Mouse (Mus musculus): ENCODE data around the gene Klf7. TPM values are rescaled to one million over a fixed set of nuclear protein-coding genes. Genes with fewer than 3 reads are reported as not detected.

Gene Klf7
- polyA plus RNA-seq, 1 experiment from 2014 or later: 86.1 TPM

DNA sequence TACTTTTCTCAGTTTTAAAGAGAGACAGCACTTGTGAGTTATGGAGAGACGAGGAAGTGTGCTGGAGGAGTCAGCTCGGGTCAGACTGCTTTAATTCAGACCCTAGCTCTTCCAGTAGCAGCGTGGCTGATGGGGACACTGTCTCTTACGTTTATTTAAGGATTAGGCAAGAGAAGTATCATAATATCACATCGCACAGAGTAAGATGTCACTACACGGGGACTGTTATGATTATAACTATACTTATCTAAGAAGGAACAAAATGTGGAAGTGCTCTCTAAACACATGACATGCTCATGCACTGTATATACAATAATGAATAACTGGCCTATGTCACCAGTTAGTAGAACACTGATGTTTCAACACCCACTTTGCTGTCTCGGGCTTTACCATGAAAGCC is 86.3 kb downstream of the Klf7 start:
- WGBS: 64% methylated on average over 7 of the region's 7 CpGs
- Histone ChIP-seq H3K27ac (replicated peaks; ENCODE audit: low read depth, low read length) (no peak overlapping the region; the same call in 1 of the 2 replicates), H3K4me3 (replicated peaks; ENCODE audit: low read depth, low read length) (no peak overlapping the region), H3K9me3 (ENCODE audit: control insufficient read depth, low read length) (no peaks in the 10 kb centered on the region), H3K9ac (replicated peaks; ENCODE audit: low read length) (no peak overlapping the region), H3K36me3 (ENCODE audit: control insufficient read depth, insufficient read depth, low read length) (peaks cover 44% of the 10 kb centered on the region), H3K4me2 (ENCODE audit: low read length) (no peak overlapping the region), H3K27me3 (ENCODE audit: control insufficient read depth, insufficient read depth, low read length) (no peaks in the 10 kb centered on the region), H3K4me1 (ENCODE audit: control insufficient read depth, insufficient read depth, low read length) (peaks cover 25% of the 10 kb centered on the region)
- DNase-seq (no peak), ATAC-seq (ENCODE audit: low FRiP score, low TSS enrichment) (no peak)

DNA sequence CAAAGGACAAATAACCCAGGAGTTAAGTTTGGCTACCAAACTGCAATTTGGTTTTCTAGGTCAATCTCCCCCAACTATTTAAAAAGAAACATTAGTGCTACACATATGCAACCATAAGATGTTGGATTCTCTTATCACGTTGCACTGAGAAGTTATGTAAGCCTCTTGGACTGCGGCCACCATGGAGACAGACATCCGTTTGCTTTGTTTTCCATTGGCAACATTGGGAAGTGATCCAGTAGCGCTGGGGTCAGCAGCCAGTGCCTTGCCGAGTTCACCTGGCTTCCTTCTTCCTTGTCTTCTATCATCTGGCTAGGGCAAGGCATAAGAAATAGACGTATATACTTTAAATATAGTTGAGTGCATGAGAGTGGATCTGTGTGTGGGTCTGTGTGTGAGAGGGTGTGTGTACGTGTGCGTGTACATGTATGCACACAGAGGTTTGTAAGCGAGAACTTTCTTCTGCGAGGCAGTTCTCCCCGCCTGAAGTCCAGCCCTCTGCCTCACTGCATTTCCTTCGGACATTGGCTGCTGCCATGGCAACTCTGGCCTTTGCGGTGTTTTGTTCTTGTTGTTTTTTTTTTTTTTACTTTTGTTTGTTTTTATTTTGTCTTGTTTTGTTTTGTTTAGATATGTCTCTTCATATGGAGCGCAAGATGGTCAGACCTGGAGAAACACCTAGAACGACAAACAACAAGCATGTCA is 86.8 kb downstream of the Klf7 start:
- Histone ChIP-seq H3K4me3 (replicated peaks; ENCODE audit: low read depth, low read length) (no peak overlapping the region), H3K9ac (replicated peaks; ENCODE audit: low read length) (no peak overlapping the region), H3K9me3 (ENCODE audit: control insufficient read depth, low read length) (no peaks in the 10 kb centered on the region), H3K4me1 (ENCODE audit: control insufficient read depth, insufficient read depth, low read length) (peaks cover 25% of the 10 kb centered on the region), H3K27ac (replicated peaks; ENCODE audit: low read depth, low read length) (no peak overlapping the region), H3K4me2 (ENCODE audit: low read length) (no peak overlapping the region), H3K27me3 (ENCODE audit: control insufficient read depth, insufficient read depth, low read length) (no peaks in the 10 kb centered on the region), H3K36me3 (ENCODE audit: control insufficient read depth, insufficient read depth, low read length) (peaks cover 39% of the 10 kb centered on the region)
- ATAC-seq (ENCODE audit: low FRiP score, low TSS enrichment): no peak
- DNase-seq: no peak
- WGBS: 63% methylated on average over 15 of the region's 15 CpGs

DNA sequence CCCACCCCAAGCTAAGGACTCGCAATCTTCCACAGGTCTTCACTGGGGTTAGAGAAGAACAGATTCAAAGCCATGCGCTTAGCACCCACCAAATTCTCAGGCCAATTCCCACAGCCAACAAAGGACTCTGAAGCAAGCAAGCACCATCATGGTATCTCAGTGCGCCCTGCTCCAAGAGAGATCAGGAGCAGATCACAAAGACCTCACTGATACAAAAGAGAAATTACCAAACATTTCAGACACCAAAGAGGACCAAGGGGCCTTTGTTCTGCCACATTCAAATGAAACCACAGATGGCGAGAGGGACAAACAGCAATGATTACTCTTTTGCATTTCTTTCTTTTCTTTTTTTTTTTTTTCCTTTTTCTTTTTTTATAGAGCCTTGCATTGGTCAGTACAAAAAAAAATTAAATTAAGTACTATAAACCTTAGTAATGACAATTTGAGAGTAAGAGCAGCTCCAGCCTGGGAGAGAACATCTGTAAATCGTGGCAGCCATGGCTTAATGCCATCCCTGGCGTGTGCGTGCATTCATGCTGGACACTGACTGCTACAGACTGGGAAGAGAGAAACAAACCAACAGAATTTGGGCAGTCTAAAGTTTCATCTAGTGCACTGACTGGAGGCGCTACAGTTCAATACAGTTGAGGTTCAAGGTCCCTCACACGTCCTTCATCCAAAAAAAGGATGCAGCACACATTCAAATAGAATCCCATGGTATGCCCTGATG is 89.4 kb downstream of the Klf7 start:
- H3K4me2 ChIP-seq (ENCODE audit: low read length): no peak overlapping the region
- ATAC-seq (ENCODE audit: low FRiP score, low TSS enrichment): no peak

DNA sequence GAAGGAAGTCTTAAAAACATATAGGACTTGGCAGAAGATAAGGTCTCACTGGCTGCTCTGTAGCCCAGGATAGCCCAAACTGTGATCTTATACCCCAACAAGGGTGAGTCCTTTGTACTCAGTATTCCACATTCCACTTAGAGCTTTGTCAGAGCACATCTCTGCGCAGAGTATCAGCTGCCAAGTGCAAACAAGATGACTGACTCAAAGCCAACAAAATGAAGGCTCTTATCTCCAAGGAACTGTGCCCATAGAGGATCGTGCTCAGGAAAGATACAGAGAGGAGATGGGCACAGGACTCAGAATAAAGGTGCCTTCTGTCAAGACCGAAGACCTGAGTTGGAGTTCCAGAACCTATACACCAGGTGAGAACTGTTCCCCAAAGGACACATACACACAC is 100.1 kb downstream of the Klf7 start:
- Histone ChIP-seq H3K4me2 (ENCODE audit: low read length) (no peak overlapping the region), H3K27ac (replicated peaks; ENCODE audit: low read depth, low read length) (no peak overlapping the region), H3K36me3 (ENCODE audit: control insufficient read depth, insufficient read depth, low read length) (no peaks in the 10 kb centered on the region), H3K4me3 (replicated peaks; ENCODE audit: low read depth, low read length) (no peak overlapping the region), H3K9ac (replicated peaks; ENCODE audit: low read length) (no peak overlapping the region), H3K9me3 (ENCODE audit: control insufficient read depth, low read length) (no peaks in the 10 kb centered on the region), H3K27me3 (ENCODE audit: control insufficient read depth, insufficient read depth, low read length) (no peaks in the 10 kb centered on the region), H3K4me1 (ENCODE audit: control insufficient read depth, insufficient read depth, low read length) (0 out of 2 replicates have a peak, but pooled peaks cover 7% of the 10 kb centered on the region)
- ATAC-seq (ENCODE audit: low FRiP score, low TSS enrichment): no peak
- no peak for DNase-seq
- WGBS: 94% methylated on average over 3 of the region's 3 CpGs

More for the DNA sequence above, 89.4 kb downstream of the Klf7 start:
- H3K4me3 ChIP-seq (replicated peaks; ENCODE audit: low read depth, low read length): no peak overlapping the region
- no peak overlapping the region for H3K9ac ChIP-seq (replicated peaks; ENCODE audit: low read length)
- H3K27ac ChIP-seq (replicated peaks; ENCODE audit: low read depth, low read length): no peak overlapping the region
- peaks cover 7% of the 10 kb centered on the region for H3K4me1 ChIP-seq (ENCODE audit: control insufficient read depth, insufficient read depth, low read length)
- no peak for DNase-seq
- H3K27me3 ChIP-seq (ENCODE audit: control insufficient read depth, insufficient read depth, low read length): no peaks in the 10 kb centered on the region
- H3K36me3 ChIP-seq (ENCODE audit: control insufficient read depth, insufficient read depth, low read length): peaks cover 29% of the 10 kb centered on the region
- 88% methylated on average over 9 of the region's 9 CpGs for WGBS
- no peaks in the 10 kb centered on the region for H3K9me3 ChIP-seq (ENCODE audit: control insufficient read depth, low read length)

DNA sequence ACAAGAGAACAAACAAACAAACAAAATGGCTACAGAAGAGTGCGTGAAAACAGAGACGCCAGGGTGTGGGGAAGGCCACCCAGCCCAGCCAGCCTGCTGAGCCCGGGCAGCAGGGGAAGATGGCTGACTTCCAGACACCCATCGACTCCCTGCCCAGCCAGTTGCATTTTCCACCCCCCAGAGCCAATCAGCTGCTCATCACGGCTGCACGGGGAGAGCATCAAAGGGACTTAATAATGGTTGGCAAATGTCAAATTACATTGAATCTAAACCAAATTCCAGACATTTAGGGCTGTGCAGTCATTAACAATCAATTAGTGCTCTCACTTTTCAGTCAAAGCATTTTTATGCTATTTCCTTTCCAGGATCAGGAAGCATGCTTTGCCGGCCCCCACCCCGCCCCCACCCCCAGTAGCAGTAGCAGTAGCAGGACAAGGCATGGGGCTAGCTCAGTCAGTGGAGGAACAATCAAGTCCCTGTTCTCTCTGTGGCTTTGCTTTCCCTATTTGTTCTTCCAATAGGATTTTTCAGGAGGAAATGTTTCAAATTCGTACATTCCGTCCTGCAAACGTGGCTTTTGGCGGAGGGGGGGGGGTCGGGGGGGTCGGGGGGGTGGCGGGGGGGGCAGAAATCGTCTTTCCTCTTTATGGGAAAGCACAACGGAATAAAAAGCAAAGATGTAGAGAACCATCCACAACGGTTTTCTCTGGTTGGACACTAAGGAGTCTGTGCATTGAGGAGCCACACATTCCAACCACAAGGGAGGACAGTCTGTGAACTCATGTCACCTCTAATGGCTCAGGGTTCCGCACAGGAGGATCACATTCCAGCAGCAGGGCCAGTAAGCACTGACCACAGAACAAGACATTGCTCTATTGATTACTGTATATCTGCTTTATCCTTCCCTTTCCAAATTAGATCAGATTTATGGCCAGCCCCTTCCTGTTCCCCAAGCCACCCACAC is 101.1 kb downstream of the Klf7 start:
- no peak overlapping the region for H3K9ac ChIP-seq (replicated peaks; ENCODE audit: low read length)
- H3K4me2 ChIP-seq (ENCODE audit: low read length): no peak overlapping the region
- no peaks in the 10 kb centered on the region for H3K27me3 ChIP-seq (ENCODE audit: control insufficient read depth, insufficient read depth, low read length)
- DNase-seq (peak; percentile 57), ATAC-seq (ENCODE audit: low FRiP score, low TSS enrichment) (peak; percentile 63; the same call in 1 of the 2 replicates)
- no peaks in the 10 kb centered on the region for H3K9me3 ChIP-seq (ENCODE audit: control insufficient read depth, low read length)
- no peak overlapping the region for H3K4me3 ChIP-seq (replicated peaks; ENCODE audit: low read depth, low read length)
- H3K4me1 ChIP-seq (ENCODE audit: control insufficient read depth, insufficient read depth, low read length): 0 out of 2 replicates have a peak, but pooled peaks cover 7% of the 10 kb centered on the region
- 47% methylated on average over 19 of the region's 19 CpGs for WGBS
- H3K36me3 ChIP-seq (ENCODE audit: control insufficient read depth, insufficient read depth, low read length): no peaks in the 10 kb centered on the region
- H3K27ac ChIP-seq (replicated peaks; ENCODE audit: low read depth, low read length): no peak overlapping the region

DNA sequence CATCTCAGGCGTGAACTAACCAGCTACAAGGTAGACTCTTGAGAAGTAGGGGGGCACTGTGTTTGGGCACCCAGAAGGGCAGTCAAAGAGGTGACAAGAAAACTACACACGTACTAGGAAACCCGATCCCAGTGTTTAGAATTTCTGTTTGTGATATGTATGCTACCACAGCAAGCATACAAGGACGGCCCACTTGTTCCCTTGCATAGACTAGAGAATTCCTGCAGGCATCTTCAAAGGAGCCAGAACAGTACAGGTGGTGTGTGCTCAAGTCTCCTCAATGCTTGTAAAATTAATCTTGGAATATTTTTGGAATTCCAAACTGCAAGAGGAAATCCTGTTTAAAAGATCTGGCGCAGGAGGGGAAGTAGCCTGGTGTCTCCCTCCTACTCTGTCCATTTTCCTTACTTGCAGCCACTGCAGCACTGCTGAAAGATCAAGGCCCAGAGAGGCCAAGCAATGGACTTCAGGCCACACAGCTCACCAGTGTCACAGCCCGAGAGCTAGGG is 102.9 kb downstream of the Klf7 start:
- H3K9me3 ChIP-seq (ENCODE audit: control insufficient read depth, low read length): no peaks in the 10 kb centered on the region
- H3K27ac ChIP-seq (replicated peaks; ENCODE audit: low read depth, low read length): no peak overlapping the region
- no peaks in the 10 kb centered on the region for H3K27me3 ChIP-seq (ENCODE audit: control insufficient read depth, insufficient read depth, low read length)
- ATAC-seq (ENCODE audit: low FRiP score, low TSS enrichment) (no peak), DNase-seq (no peak)
- H3K4me3 ChIP-seq (replicated peaks; ENCODE audit: low read depth, low read length): no peak overlapping the region
- WGBS: 80% methylated on average over 6 of the region's 6 CpGs
- no peak overlapping the region for H3K9ac ChIP-seq (replicated peaks; ENCODE audit: low read length)
- no peak overlapping the region for H3K4me2 ChIP-seq (ENCODE audit: low read length)
- H3K4me1 ChIP-seq (ENCODE audit: control insufficient read depth, insufficient read depth, low read length): 0 out of 2 replicates have a peak, but pooled peaks cover 7% of the 10 kb centered on the region
- H3K36me3 ChIP-seq (ENCODE audit: control insufficient read depth, insufficient read depth, low read length): no peaks in the 10 kb centered on the region

DNA sequence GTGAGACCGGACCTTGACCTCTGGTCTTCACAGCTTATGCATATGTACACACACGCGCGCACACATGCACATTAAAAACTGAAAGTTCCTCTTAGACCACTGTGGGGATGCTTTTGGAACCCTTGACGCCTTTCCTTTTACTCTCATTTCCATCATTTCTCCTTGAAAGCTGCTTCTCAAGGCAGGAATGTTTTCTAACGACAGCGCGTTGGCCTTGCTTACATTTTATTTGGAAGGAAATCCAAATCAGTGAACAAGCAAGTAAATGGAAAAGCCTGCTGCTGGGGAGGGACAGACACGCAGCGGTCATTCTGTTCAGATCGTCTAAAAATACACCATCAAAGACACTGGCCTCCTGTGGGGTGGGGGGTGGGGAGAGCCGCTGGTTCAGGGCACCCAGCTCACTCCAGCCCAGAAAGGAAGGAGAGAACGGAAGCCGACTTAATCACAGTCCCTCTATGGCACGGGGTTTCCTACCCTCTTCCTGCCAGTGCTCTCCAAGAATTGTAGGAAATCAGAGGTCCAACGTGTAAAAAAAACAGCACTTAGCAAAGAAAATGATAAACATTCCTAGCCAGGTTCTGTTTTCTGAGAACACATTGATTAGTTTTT is 103.5 kb downstream of the Klf7 start:
- H3K9me3 ChIP-seq (ENCODE audit: control insufficient read depth, low read length): no peaks in the 10 kb centered on the region
- no peaks in the 10 kb centered on the region for H3K27me3 ChIP-seq (ENCODE audit: control insufficient read depth, insufficient read depth, low read length)
- no peak overlapping the region for H3K27ac ChIP-seq (replicated peaks; ENCODE audit: low read depth, low read length)
- H3K4me2 ChIP-seq (ENCODE audit: low read length): no peak overlapping the region
- WGBS: 60% methylated on average over 16 of the region's 16 CpGs
- DNase-seq (no peak), ATAC-seq (ENCODE audit: low FRiP score, low TSS enrichment) (no peak)
- no peak overlapping the region for H3K9ac ChIP-seq (replicated peaks; ENCODE audit: low read length)
- H3K4me1 ChIP-seq (ENCODE audit: control insufficient read depth, insufficient read depth, low read length): 0 out of 2 replicates have a peak, but pooled peaks cover 7% of the 10 kb centered on the region
- no peak overlapping the region for H3K4me3 ChIP-seq (replicated peaks; ENCODE audit: low read depth, low read length)
- H3K36me3 ChIP-seq (ENCODE audit: control insufficient read depth, insufficient read depth, low read length): no peaks in the 10 kb centered on the region

DNA sequence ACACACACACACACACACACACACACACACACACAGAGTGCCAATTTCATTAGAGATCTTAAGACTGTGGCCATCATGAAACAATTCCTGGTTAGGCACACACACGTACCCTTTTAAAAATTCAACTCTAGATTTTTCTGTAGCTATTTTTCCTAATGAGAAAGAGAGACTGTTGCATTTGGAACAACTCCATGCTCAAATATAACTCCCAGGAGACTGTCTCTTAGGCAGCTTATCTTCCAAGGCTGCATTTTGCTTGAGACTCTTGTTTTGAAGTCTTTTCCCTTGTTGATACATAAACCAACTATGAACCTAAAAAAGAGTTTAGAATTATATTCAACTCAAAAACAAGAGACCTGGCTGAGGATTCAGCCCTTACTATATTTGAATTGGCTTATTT is 108.0 kb downstream of the Klf7 start:
- Histone ChIP-seq H3K4me2 (ENCODE audit: low read length) (no peak overlapping the region), H3K27ac (replicated peaks; ENCODE audit: low read depth, low read length) (no peak overlapping the region), H3K4me1 (ENCODE audit: control insufficient read depth, insufficient read depth, low read length) (0 out of 2 replicates have a peak, but pooled peaks cover 3% of the 10 kb centered on the region), H3K27me3 (ENCODE audit: control insufficient read depth, insufficient read depth, low read length) (no peaks in the 10 kb centered on the region), H3K4me3 (replicated peaks; ENCODE audit: low read depth, low read length) (no peak overlapping the region), H3K9ac (replicated peaks; ENCODE audit: low read length) (no peak overlapping the region), H3K36me3 (ENCODE audit: control insufficient read depth, insufficient read depth, low read length) (no peaks in the 10 kb centered on the region), H3K9me3 (ENCODE audit: control insufficient read depth, low read length) (no peaks in the 10 kb centered on the region)
- ATAC-seq (ENCODE audit: low FRiP score, low TSS enrichment) (no peak), DNase-seq (no peak)
- WGBS: 86% methylated on average over 1 of the region's 1 CpGs

Data from midbrain, embryonic 14.5 days (tissue).